Mouse (Mus musculus): ENCODE results near the gene Rad52.

DNA sequence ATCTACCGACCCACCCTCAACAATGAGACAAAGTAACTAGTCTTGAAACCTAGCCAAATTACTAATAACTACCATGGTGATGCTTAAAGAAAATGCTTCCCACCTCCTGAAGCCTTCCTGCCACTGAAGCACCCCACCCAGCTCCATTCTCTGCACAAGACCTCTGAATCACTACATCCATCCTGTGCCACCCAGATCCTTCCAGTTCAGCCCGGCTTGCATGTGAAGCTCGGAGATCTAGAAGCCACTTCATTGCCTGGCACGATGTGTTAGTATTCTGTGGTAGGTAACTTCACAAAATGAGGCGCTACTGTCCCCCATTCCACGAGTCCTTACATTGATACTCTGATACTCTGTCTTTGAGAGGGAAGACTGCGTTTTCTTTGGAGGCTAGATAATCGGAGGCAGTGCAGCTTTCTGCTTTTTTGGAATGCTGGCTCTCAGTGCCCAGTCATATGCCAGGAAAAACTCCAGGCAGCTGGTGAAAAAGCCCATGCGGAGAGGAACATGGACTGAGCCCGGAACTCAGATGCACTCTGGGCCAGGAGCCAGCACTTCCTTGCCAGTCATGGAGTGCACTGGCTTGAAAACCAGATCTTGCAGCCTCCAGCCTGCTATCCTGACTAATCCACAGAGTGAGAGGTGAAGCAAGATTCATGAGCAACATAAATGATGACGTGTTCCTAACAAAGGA lies 38.0 kb upstream of the Rad52 start:
- TF ChIP-seq USF1 (IDR thresholded peaks at IDR 0.05; ENCODE audit: low read depth, low read length) = no peak
- no peak for TF ChIP-seq ETS1 (IDR thresholded peaks at IDR 0.05; ENCODE audit: low read depth, low read length)
- TF ChIP-seq POLR2A (IDR thresholded peaks at IDR 0.05; ENCODE audit: control insufficient read depth in 1 of 2, insufficient read depth in 1 of 2, low read depth in 1 of 2, low read length in 2 of 2, poor library complexity in 1 of 2) = no peak
- TF ChIP-seq USF2 (IDR thresholded peaks at IDR 0.05; ENCODE audit: borderline replicate concordance in 1 of 2, insufficient read depth in 1 of 2, low read depth in 1 of 2, low read length in 2 of 2) = no peak
- TF ChIP-seq CTCF (IDR thresholded peaks at IDR 0.05 in 2 of 3, conservative IDR thresholded peaks at IDR 0.05 in 1 of 3; ENCODE audit: control insufficient read depth in 1 of 3, insufficient read depth in 1 of 3, low read depth in 2 of 3, low read length in 3 of 3, poor library complexity in 1 of 3, severe bottlenecking in 1 of 3) = no peak
- no peak for TF ChIP-seq GATA1 (IDR thresholded peaks at IDR 0.05; ENCODE audit: low read depth, low read length)
- no peak for TF ChIP-seq ZMIZ1 (IDR thresholded peaks at IDR 0.05; ENCODE audit: low read depth, low read length)
- TF ChIP-seq NRF1 (IDR thresholded peaks at IDR 0.05; ENCODE audit: insufficient read depth, low read depth, low read length, poor library complexity, severe bottlenecking) = no peak
- TF ChIP-seq ZNF384 (IDR thresholded peaks at IDR 0.05; ENCODE audit: low read depth, low read length) = no peak
- no peak for TF ChIP-seq POLR2AphosphoS5 (IDR thresholded peaks at IDR 0.05; ENCODE audit: borderline replicate concordance, low read depth, low read length)

Measured in MEL (cell line).